Mouse (Mus musculus): Measurements from ENCODE around the gene Capn1. TPM values are rescaled to one million over a fixed set of nuclear protein-coding genes. Genes with fewer than 3 reads are reported as not detected.

Capn1 gene
- polyA plus RNA-seq, 1 experiment from 2014 or later = 17.8 TPM

DNA sequence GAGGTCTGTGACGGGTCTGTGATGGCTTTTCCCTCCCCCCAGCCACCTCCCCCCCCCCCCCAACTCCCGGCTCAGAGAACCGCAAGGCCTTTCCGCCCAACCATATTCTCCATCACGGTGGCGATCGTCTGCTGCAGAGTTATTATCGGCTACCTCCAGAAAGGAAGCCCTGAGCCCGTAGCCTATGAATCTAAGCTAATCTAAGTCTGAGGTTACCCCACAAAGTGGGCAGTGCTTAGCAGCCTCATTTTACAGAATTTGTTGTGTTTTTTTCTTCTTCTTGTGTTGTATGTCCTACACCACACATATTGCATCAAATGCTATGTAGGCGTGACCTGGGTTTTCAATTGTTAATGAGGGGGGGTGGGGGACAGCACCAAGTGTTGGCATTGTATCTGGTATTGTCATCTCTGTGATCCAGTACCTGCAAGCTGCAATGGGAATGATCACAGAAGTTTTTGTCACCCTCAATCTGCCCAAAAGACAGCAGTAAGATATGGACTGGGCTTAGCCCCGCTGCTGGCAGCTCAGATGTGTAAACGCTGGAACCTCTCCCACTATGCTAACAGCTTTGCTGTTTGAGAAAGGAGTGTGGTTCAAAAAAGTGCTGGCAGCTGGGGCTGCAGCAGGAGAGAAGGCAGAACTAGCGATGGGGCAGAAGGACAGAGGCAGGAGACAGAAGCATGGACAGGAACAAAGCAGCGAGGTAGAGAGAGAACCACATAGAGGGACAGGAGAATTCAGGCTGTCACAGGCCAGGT, 15.0 kb upstream of the Capn1 start:
- H3K36me3 ChIP-seq (ENCODE audit: control insufficient read depth, insufficient read depth) = no peaks in the 10 kb centered on the region
- no peaks in the 10 kb centered on the region for H3K9me3 ChIP-seq (ENCODE audit: control insufficient read depth)
- no peaks in the 10 kb centered on the region for H3K27me3 ChIP-seq (replicated peaks; ENCODE audit: control insufficient read depth, insufficient read depth, low read length)
- H3K27ac ChIP-seq (ENCODE audit: low read depth, low read length) = no peak overlapping the region
- no peak overlapping the region for H3K4me2 ChIP-seq (replicated peaks; ENCODE audit: low read depth)
- no peak overlapping the region for H3K9ac ChIP-seq (ENCODE audit: low read depth, low read length)
- TF ChIP-seq CTCF (IDR thresholded peaks at IDR 0.05; ENCODE audit: low read depth) = no peak
- WGBS = 75% methylated on average over 14 of the region's 14 CpGs
- H3K4me3 ChIP-seq (ENCODE audit: low read depth, low read length) = no peak overlapping the region
- H3K4me1 ChIP-seq (replicated peaks; ENCODE audit: control insufficient read depth, insufficient read depth, low read length) = no peaks in the 10 kb centered on the region
- no peak for ATAC-seq

DNA sequence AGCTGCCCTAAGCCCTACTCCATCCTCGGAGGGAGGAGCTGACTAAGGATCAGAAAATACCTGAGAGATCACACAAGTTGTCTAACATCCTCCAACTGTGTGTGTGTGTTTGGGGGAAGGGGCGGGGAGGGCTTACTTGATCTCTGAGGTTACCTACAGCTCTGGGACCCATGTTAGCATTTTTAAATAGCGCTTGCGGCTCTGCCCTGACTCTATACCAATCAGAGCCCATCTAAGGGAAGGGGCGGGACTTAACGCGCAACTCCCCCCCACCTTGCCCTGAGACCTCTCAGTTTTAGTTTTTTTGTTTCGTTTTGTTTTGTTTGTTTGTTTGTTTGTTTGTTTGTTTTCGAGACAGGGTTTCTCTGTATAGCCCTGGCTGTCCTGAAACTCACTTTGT, 13.7 kb upstream of the Capn1 start:
- Histone ChIP-seq H3K4me3 (ENCODE audit: low read depth, low read length) (no peak overlapping the region), H3K4me1 (replicated peaks; ENCODE audit: control insufficient read depth, insufficient read depth, low read length) (no peaks in the 10 kb centered on the region), H3K27ac (ENCODE audit: low read depth, low read length) (no peak overlapping the region), H3K9ac (ENCODE audit: low read depth, low read length) (no peak overlapping the region), H3K9me3 (ENCODE audit: control insufficient read depth) (no peaks in the 10 kb centered on the region), H3K36me3 (ENCODE audit: control insufficient read depth, insufficient read depth) (no peaks in the 10 kb centered on the region), H3K4me2 (replicated peaks; ENCODE audit: low read depth) (no peak overlapping the region), H3K27me3 (replicated peaks; ENCODE audit: control insufficient read depth, insufficient read depth, low read length) (no peaks in the 10 kb centered on the region)
- no peak for ATAC-seq
- WGBS = 84% methylated on average over 9 of the region's 9 CpGs
- no peak for TF ChIP-seq CTCF (IDR thresholded peaks at IDR 0.05; ENCODE audit: low read depth)

DNA sequence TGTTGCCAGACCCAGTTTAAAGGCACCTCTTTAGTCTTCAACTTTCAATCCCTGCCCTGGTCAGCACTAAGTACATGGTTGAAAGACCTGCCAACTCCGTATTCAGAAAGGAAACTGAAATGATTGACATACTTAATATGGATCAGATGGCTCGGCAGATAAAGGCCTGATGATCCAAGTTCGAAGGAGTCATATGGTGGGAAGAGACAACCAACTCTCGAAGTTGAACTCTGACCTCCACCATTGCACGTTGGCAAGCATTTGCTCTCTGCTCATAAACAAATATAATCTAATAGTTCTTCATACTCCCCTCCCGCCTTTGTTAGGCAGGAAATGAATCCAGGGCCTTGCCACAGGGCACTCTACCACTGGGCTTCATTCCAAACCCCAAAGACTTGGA, 13.3 kb upstream of the Capn1 start:
- H3K36me3 ChIP-seq (ENCODE audit: control insufficient read depth, insufficient read depth) = no peaks in the 10 kb centered on the region
- no peak overlapping the region for H3K4me3 ChIP-seq (ENCODE audit: low read depth, low read length)
- H3K9me3 ChIP-seq (ENCODE audit: control insufficient read depth) = no peaks in the 10 kb centered on the region
- H3K27ac ChIP-seq (ENCODE audit: low read depth, low read length) = no peak overlapping the region
- ATAC-seq = no peak
- WGBS = 65% methylated on average over 6 of the region's 6 CpGs
- no peak overlapping the region for H3K4me2 ChIP-seq (replicated peaks; ENCODE audit: low read depth)
- H3K9ac ChIP-seq (ENCODE audit: low read depth, low read length) = no peak overlapping the region
- no peaks in the 10 kb centered on the region for H3K27me3 ChIP-seq (replicated peaks; ENCODE audit: control insufficient read depth, insufficient read depth, low read length)
- no peaks in the 10 kb centered on the region for H3K4me1 ChIP-seq (replicated peaks; ENCODE audit: control insufficient read depth, insufficient read depth, low read length)
- TF ChIP-seq CTCF (IDR thresholded peaks at IDR 0.05; ENCODE audit: low read depth) = no peak

GRCm38 (mm10) chr19:6023930-6024329, 8.2 kb upstream of the Capn1 start:
- H3K36me3 ChIP-seq (ENCODE audit: control insufficient read depth, insufficient read depth) = no peaks in the 10 kb centered on the region
- no peak for TF ChIP-seq CTCF (IDR thresholded peaks at IDR 0.05; ENCODE audit: low read depth)
- H3K27ac ChIP-seq (ENCODE audit: low read depth, low read length) = no peak overlapping the region
- ATAC-seq = no peak
- no peaks in the 10 kb centered on the region for H3K27me3 ChIP-seq (replicated peaks; ENCODE audit: control insufficient read depth, insufficient read depth, low read length)
- WGBS = 85% methylated on average over 7 of the region's 7 CpGs
- no peak overlapping the region for H3K4me3 ChIP-seq (ENCODE audit: low read depth, low read length)
- H3K4me2 ChIP-seq (replicated peaks; ENCODE audit: low read depth) = no peak overlapping the region
- no peaks in the 10 kb centered on the region for H3K9me3 ChIP-seq (ENCODE audit: control insufficient read depth)
- H3K9ac ChIP-seq (ENCODE audit: low read depth, low read length) = no peak overlapping the region
- H3K4me1 ChIP-seq (replicated peaks; ENCODE audit: control insufficient read depth, insufficient read depth, low read length) = no peaks in the 10 kb centered on the region

- Histone ChIP-seq H3K36me3 (ENCODE audit: control insufficient read depth, insufficient read depth) (no peaks in the 10 kb centered on the region), H3K4me1 (replicated peaks; ENCODE audit: control insufficient read depth, insufficient read depth, low read length) (no peaks in the 10 kb centered on the region), H3K27ac (ENCODE audit: low read depth, low read length) (no peak overlapping the region), H3K4me3 (ENCODE audit: low read depth, low read length) (no peak overlapping the region), H3K4me2 (replicated peaks; ENCODE audit: low read depth) (no peak overlapping the region), H3K9me3 (ENCODE audit: control insufficient read depth) (no peaks in the 10 kb centered on the region), H3K27me3 (replicated peaks; ENCODE audit: control insufficient read depth, insufficient read depth, low read length) (no peaks in the 10 kb centered on the region), H3K9ac (ENCODE audit: low read depth, low read length) (no peak overlapping the region)
- no peak for ATAC-seq
- 63% methylated on average over 8 of the region's 8 CpGs for WGBS
- no peak for TF ChIP-seq CTCF (IDR thresholded peaks at IDR 0.05; ENCODE audit: low read depth)
Measured at GRCm38 (mm10) chr19:6023059-6023458, 7.4 kb upstream of the Capn1 start.

GRCm38 (mm10) chr19:6020276-6020675, 4.6 kb upstream of the Capn1 start:
- Histone ChIP-seq H3K9ac (ENCODE audit: low read depth, low read length) (no peak overlapping the region), H3K27me3 (replicated peaks; ENCODE audit: control insufficient read depth, insufficient read depth, low read length) (no peaks in the 10 kb centered on the region), H3K4me3 (ENCODE audit: low read depth, low read length) (no peak overlapping the region), H3K27ac (ENCODE audit: low read depth, low read length) (no peak overlapping the region), H3K4me2 (replicated peaks; ENCODE audit: low read depth) (no peak overlapping the region), H3K36me3 (ENCODE audit: control insufficient read depth, insufficient read depth) (no peaks in the 10 kb centered on the region), H3K4me1 (replicated peaks; ENCODE audit: control insufficient read depth, insufficient read depth, low read length) (no peaks in the 10 kb centered on the region), H3K9me3 (ENCODE audit: control insufficient read depth) (no peaks in the 10 kb centered on the region)
- 41% methylated on average over 3 of the region's 3 CpGs for WGBS
- TF ChIP-seq CTCF (IDR thresholded peaks at IDR 0.05; ENCODE audit: low read depth) = peak; percentile 62
- ATAC-seq = no peak

All from intestine, postnatal 0 days (tissue).